Mouse (Mus musculus) heart, embryonic 15.5 days (tissue): Measurements from ENCODE around the gene Babam2. TPM values are rescaled to one million over a fixed set of nuclear protein-coding genes. Genes with fewer than 3 reads are reported as not detected.

Experiments
- ATAC-seq: fragments of 200-750 bp; cut with Nextera tagmentation; replicated peaks from 2 replicates; pipeline ENCODE4 v1.8.0; 2017; ENCODE audit warnings: low read depth, moderate TSS enrichment; ENCODE audit not compliant: insufficient number of reproducible peaks, insufficient read depth, low FRiP score
- H3K27ac ChIP-seq: fragments of 300-500 bp; sonication (generic); 2 replicates; pipeline ENCODE4 v1.5.1; 2015; ENCODE audit warnings: mild to moderate bottlenecking, inconsistent platforms
- H3K27me3 ChIP-seq: fragments of 300-500 bp; sonication (generic); 2 replicates; pipeline ENCODE4 v1.6.1; 2015; ENCODE audit warnings: inconsistent platforms
- H3K36me3 ChIP-seq: fragments of 300-500 bp; sonication (generic); 2 replicates; pipeline ENCODE4 v1.6.1; 2015; ENCODE audit warnings: mild to moderate bottlenecking, inconsistent platforms
- H3K4me1 ChIP-seq: fragments of 300-500 bp; sonication (generic); replicated peaks from 2 replicates; pipeline ENCODE4 v1.6.1; 2015; ENCODE audit warnings: inconsistent platforms
- H3K4me2 ChIP-seq: fragments of 300-500 bp; sonication (generic); 2 replicates; pipeline ENCODE4 v1.6.1; 2015; ENCODE audit warnings: inconsistent platforms, mild to moderate bottlenecking, moderate library complexity
- H3K4me3 ChIP-seq: fragments of 300-500 bp; sonication (generic); 2 replicates; pipeline ENCODE4 v1.5.1; 2015; ENCODE audit warnings: mild to moderate bottlenecking, inconsistent platforms
- H3K9ac ChIP-seq: fragments of 300-500 bp; sonication (generic); 2 replicates; pipeline ENCODE4 v1.6.1; 2015; ENCODE audit warnings: mild to moderate bottlenecking, inconsistent platforms
- H3K9me3 ChIP-seq: fragments of 300-500 bp; sonication (generic); replicated peaks from 2 replicates; pipeline ENCODE4 v1.6.1; 2016; ENCODE audit warnings: inconsistent platforms
- WGBS: fragments of 180-500 bp; shearing (Covaris S2); methylation state at CpG from one replicate; pipeline ENCODE4 v1.1.7; 2015; ENCODE audit warnings: mixed read lengths; 5-methylcytosine and 5-hydroxymethylcytosine counted together
- polyA plus RNA-seq: library from polyadenylated mRNA; unstranded; fragments of >200 nt; fragmentation: Nextera tagmentation; extraction: Ambion mirVana; gene quantifications from 2 replicates; pipeline ENCODE4 v1.2.1, GENCODE M21; 2015

Gene Babam2
- polyA plus RNA-seq, 1 experiment from 2014 or later: 48.7 TPM

DNA sequence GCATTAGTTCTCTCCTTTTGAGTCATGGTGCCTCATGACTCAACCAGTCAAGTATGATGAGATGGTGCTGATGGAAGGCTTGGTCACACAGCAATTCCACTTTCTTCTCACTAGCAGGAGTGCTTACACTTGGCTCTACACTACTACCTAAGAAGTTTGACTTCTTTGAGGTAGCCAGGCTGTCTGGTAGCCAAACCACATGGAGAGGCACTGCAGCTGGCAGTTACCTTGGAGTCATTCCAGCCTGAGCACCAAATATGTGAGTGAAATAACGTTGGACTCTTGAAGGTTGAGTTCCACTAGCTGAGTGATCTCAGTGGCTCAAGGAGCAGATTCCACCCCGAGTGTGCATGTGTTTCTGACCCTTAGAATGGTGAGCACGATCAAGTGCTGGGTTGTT lies 57.8 kb downstream of the Babam2 start:
- Histone ChIP-seq H3K36me3 (no peaks in the 10 kb centered on the region), H3K4me2 (no peak overlapping the region), H3K9ac (no peak overlapping the region), H3K4me1 (peaks cover 5% of the 10 kb centered on the region), H3K27me3 (no peaks in the 10 kb centered on the region), H3K4me3 (no peak overlapping the region), H3K9me3 (no peaks in the 10 kb centered on the region), H3K27ac (no peak overlapping the region)
- ATAC-seq: no peak
- 77% methylated on average over 3 of the region's 3 CpGs for WGBS

DNA sequence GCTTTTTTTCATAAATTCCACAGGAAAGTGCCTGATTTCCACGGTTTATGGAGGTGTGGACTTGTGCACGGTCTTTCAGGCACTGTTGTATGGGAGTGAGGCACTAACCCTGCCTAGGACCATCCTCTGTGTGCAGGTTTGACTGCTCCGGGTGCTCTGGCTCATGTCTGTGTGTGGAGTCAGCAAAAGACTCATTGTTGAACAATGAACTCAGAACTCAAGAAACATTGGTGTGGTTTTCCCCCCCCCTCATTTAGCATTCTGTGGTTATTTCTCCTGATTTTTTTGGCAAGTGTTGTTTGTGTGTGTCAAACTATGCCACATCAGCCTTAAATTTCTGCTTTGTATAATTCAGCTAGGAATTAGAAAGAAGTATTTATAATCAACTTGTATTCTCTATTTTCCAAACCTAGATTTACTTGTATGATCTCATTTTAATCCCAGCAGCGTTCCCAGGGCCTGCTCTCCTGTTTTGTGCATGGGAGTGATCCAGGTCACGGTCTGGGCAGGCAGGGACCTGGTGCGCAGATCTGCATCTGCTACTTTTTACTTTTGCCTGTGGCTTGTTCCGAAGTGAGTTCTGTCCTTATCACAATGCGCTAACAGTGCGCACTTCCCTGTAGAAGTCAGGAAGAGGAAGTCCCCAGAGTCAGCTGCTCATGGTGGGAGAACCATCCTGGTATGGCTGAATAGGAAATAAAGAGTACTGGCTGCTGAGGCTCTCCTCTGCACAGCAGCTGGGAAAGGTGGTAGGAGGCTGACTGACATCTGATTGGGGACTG lies 61.0 kb downstream of the Babam2 start:
- Histone ChIP-seq H3K4me1 (no peaks in the 10 kb centered on the region), H3K9me3 (no peaks in the 10 kb centered on the region), H3K36me3 (no peaks in the 10 kb centered on the region), H3K27me3 (no peaks in the 10 kb centered on the region), H3K27ac (no peak overlapping the region), H3K4me2 (no peak overlapping the region), H3K4me3 (no peak overlapping the region), H3K9ac (no peak overlapping the region)
- WGBS: 83% methylated on average over 9 of the region's 9 CpGs
- ATAC-seq: no peak

DNA sequence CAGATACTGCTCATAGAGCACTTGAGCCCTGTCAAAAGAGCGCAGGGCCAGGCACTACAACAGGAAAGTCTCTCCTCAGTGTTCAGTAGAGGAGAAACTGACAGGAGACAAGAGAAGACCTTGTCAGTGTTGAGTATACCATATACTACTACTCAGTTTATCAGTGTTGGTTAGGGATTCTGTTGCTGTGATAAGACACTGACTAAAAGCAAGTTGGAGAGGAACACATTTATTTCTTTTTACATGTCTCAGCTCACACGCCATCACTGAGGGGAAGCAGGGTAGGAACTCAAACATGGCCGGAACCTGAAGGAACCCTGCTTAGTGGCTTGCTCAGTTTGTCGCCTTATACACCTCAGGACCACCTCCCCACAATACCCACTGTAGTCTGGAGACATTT lies 64.4 kb downstream of the Babam2 start:
- Histone ChIP-seq H3K9ac (no peak overlapping the region), H3K9me3 (no peaks in the 10 kb centered on the region), H3K4me1 (0 out of 2 replicates have a peak, but pooled peaks cover 2% of the 10 kb centered on the region), H3K27ac (no peak overlapping the region), H3K27me3 (no peaks in the 10 kb centered on the region), H3K4me3 (no peak overlapping the region), H3K4me2 (no peak overlapping the region), H3K36me3 (no peaks in the 10 kb centered on the region)
- ATAC-seq: no peak
- 83% methylated on average over 4 of the region's 4 CpGs for WGBS

DNA sequence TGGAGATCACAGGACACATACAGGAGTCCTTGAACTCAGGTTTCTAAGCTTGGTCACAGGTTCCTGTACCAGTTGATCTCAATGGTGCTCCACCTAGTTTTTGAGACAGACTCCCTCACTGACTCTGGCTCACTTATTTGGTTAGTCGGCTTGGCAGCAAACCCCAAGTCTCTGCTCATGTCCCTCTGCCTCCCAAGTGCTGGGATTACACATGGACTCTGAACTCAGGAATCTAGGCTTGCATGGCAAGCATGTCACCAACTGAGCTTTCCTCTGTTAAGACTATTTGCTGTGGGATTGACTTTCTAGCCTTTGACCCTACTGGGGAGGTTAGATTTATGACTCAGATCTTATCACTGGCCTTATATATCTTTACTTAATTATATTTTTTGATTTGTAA lies 65.3 kb downstream of the Babam2 start:
- Histone ChIP-seq H3K4me1 (peaks cover 6% of the 10 kb centered on the region), H3K9me3 (no peaks in the 10 kb centered on the region), H3K27me3 (no peaks in the 10 kb centered on the region), H3K27ac (no peak overlapping the region), H3K4me3 (no peak overlapping the region), H3K9ac (no peak overlapping the region), H3K4me2 (no peak overlapping the region), H3K36me3 (no peaks in the 10 kb centered on the region)
- 77% methylated on average over 1 of the region's 1 CpGs for WGBS
- no peak for ATAC-seq

DNA sequence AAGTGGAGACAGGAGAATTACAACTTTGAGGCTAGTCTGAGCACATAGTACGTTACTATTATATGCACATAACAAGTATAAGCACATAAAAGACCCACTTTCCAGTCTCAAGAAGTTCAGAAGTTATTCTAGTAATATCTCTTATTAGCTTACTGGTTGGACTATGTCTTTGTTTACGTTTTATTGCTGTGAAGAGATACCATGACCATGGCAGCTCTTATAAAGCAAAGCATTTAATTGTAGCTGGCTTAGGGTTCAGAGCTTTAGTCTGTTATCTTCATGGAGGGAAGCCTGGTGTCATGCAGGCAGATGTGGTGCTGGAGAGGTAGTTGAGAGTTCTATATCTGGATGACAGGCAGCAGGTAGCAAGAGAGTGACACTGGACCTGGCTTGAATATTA lies 68.3 kb downstream of the Babam2 start:
- WGBS: 85% methylated on average over 2 of the region's 2 CpGs
- H3K9me3 ChIP-seq: no peaks in the 10 kb centered on the region

DNA sequence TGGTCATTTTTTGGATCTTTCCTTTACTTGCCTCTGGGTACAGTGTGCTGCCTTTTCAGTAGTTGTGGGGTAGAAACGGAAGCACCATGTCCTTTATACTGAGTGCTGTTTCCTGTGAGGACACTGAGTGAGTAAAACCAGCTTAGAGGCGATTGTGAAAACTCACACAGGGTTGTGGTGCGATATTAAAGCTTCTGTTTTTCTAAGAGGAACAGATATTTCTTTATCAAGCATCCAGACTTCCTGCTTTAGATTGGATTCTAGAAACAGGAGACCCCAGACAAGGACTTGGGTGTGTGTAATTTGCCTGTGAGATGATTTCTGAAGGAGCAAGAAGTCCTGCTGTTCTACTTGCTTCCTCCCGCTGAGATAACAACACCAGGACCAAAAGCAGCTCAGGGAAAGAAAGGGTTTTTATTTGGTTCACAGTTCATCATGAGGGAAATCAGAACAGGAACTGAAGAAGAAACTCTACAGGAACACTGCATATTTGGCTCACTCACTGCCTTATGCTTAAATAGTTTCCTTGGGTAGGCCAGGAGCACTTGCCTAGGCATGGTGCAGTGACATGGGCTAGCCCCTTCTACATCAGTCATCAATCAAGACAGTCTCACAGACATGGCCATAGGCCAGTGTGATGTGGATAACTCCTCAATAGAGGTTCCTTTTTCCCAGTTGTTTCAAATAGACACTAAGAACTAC lies 69.5 kb downstream of the Babam2 start:
- Histone ChIP-seq H3K36me3 (no peaks in the 10 kb centered on the region), H3K4me3 (no peak overlapping the region), H3K4me2 (no peak overlapping the region; the same call in 1 of the 2 replicates), H3K9ac (no peak overlapping the region), H3K27ac (peak overlapping the region; percentile 74), H3K4me1 (peaks cover 7% of the 10 kb centered on the region), H3K27me3 (no peaks in the 10 kb centered on the region), H3K9me3 (no peaks in the 10 kb centered on the region)
- ATAC-seq: peak; percentile 66; the same call in 1 of the 2 replicates
- 40% methylated on average over 4 of the region's 4 CpGs for WGBS

More for the DNA sequence above, 68.3 kb downstream of the Babam2 start:
- Histone ChIP-seq H3K27me3 (no peaks in the 10 kb centered on the region), H3K4me2 (no peak overlapping the region), H3K9ac (no peak overlapping the region), H3K36me3 (no peaks in the 10 kb centered on the region), H3K4me3 (no peak overlapping the region), H3K4me1 (peaks cover 7% of the 10 kb centered on the region), H3K27ac (peak overlapping the region; percentile 12; the same call in 1 of the 2 replicates)
- ATAC-seq: no peak

DNA sequence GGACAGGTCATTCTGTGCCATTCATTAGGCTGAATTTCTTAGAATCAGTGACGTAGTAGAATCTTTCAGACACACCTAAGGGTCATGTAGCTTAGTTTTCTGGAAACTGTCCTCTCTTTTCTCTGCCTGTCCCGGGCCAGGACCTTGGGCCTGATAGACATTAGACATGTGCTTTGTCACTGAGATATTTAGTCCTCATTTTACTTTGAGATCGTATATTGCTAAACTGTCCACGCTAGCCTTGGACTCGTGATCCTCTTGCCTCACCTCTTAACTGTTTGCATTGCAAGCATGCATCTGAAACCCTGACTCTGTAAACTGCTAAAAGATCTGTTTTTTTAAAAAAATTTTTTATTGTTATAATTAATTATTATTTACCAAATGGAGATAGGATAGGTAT lies 74.0 kb downstream of the Babam2 start:
- Histone ChIP-seq H3K4me1 (peaks cover 6% of the 10 kb centered on the region), H3K36me3 (no peaks in the 10 kb centered on the region), H3K27me3 (no peaks in the 10 kb centered on the region), H3K4me3 (no peak overlapping the region), H3K9me3 (no peaks in the 10 kb centered on the region), H3K27ac (no peak overlapping the region), H3K9ac (no peak overlapping the region), H3K4me2 (no peak overlapping the region)
- ATAC-seq: no peak
- 89% methylated on average over 5 of the region's 5 CpGs for WGBS

DNA sequence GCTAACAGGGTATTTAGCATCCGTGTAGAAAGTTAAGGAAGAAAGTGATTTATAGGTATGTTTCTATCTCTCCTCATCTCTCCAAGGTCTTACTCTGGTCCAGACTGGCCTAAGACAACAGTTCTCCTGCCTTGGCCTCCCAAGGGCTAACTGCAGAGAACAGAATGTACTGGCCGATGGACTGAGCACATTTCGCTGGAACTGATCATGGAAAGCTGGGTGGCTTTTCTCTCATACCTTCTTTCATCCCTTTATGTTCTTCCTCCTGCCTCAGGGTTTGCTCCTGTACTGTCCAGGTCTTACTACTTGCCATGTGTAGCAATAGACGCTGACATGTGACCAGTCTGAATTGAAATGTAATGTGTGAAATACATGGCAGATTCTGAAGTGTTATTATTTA lies 74.4 kb downstream of the Babam2 start:
- H3K27me3 ChIP-seq: no peaks in the 10 kb centered on the region
- no peak overlapping the region for H3K4me2 ChIP-seq
- WGBS: 93% methylated on average over 4 of the region's 4 CpGs
- no peaks in the 10 kb centered on the region for H3K36me3 ChIP-seq
- H3K9me3 ChIP-seq: no peaks in the 10 kb centered on the region
- H3K4me3 ChIP-seq: no peak overlapping the region
- no peak overlapping the region for H3K9ac ChIP-seq
- no peak overlapping the region for H3K27ac ChIP-seq
- peaks cover 5% of the 10 kb centered on the region for H3K4me1 ChIP-seq
- ATAC-seq: no peak

DNA sequence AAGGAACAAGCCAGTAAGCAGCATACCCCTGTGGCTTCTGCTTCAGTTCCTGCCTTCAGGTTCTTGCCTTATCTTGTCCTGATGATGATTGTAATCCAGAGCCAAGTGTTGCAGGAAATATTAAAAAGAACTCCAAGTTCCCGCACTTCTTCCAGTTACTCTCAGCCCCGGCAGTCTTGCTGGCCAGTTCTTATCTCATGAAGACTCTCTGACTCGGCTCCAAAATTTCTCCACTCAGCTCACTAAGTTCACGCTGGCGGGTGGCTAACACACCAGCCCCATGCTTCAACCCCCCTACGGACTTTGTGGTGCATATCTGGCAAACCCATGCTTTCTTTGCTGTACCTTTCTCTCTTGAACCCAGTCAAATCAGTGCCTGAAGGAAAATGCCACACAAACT lies 77.5 kb downstream of the Babam2 start:
- no peak for ATAC-seq
- 69% methylated on average over 6 of the region's 6 CpGs for WGBS
- Histone ChIP-seq H3K27me3 (no peaks in the 10 kb centered on the region), H3K9ac (no peak overlapping the region), H3K4me1 (no peaks in the 10 kb centered on the region), H3K27ac (no peak overlapping the region), H3K36me3 (no peaks in the 10 kb centered on the region), H3K9me3 (no peaks in the 10 kb centered on the region), H3K4me2 (no peak overlapping the region), H3K4me3 (no peak overlapping the region)

DNA sequence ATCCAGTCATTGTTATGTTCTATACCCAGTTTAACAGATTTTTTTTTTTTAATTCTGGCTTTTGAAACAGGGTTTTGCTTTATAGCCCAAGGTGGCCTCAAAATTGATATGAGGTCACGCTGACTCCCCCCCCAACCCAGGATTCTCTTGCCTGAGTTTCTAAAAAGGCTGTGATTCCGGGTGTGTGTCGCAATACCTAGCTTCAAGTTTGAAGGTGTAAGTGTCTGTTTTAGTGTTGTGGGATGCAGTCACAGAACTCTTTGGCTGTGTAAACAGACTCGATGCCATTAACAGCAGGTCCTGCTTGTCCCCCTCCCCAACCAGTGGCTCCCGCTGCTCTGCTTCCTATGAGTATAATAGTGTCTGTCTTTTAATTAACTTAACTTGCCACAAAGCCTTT lies 84.1 kb downstream of the Babam2 start:
- H3K9me3 ChIP-seq: no peaks in the 10 kb centered on the region
- peaks cover 4% of the 10 kb centered on the region; the same call in 1 of the 2 replicates for H3K4me1 ChIP-seq
- no peak overlapping the region for H3K4me2 ChIP-seq
- no peak overlapping the region for H3K9ac ChIP-seq
- no peak overlapping the region for H3K4me3 ChIP-seq
- no peaks in the 10 kb centered on the region for H3K36me3 ChIP-seq
- no peaks in the 10 kb centered on the region for H3K27me3 ChIP-seq
- no peak for ATAC-seq
- 80% methylated on average over 5 of the region's 5 CpGs for WGBS
- H3K27ac ChIP-seq: no peak overlapping the region

DNA sequence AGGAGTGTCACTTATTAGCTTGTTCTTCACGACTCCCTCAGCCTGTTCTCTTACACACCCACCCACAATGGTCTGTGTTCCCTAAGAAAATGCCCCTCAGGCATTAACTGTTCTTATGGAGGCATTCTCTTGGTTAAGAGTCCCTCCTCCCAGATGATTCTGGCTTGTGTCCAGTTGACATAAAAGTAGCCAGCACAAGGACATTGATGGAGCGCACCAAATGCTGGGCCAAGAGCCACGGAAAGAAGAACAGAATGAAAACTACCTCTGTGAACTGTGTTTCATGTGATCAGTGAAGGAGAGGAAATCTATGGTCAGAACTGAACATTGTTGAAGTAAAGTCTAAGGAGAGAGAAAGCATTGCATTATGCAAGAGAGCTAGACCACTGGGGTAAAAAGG lies 89.7 kb downstream of the Babam2 start:
- WGBS: 63% methylated on average over 3 of the region's 3 CpGs
- no peak overlapping the region; the same call in 1 of the 2 replicates for H3K27ac ChIP-seq
- H3K36me3 ChIP-seq: no peaks in the 10 kb centered on the region
- no peak for ATAC-seq
- no peaks in the 10 kb centered on the region for H3K9me3 ChIP-seq
- no peak overlapping the region for H3K4me2 ChIP-seq
- no peaks in the 10 kb centered on the region for H3K27me3 ChIP-seq
- no peak overlapping the region for H3K9ac ChIP-seq
- H3K4me3 ChIP-seq: no peak overlapping the region
- H3K4me1 ChIP-seq: peaks cover 10% of the 10 kb centered on the region
